Mouse (Mus musculus): ENCODE data around the gene Robo1. TPM values are rescaled to one million over a fixed set of nuclear protein-coding genes. Genes with fewer than 3 reads are reported as not detected.

Robo1 gene
- polyA plus RNA-seq, 1 experiment, result 1.3 TPM

- no peak for DNase-seq (ENCODE audit: low read depth)
Observed at GRCm38 (mm10) chr16:73002685-73003084, 694.6 kb downstream of the Robo1 start.

GRCm38 (mm10) chr16:73004601-73005000, 696.5 kb downstream of the Robo1 start:
- no peak for DNase-seq (ENCODE audit: low read depth)

GRCm38 (mm10) chr16:73005831-73006230, 697.7 kb downstream of the Robo1 start:
- no peak for DNase-seq (ENCODE audit: low read depth)

- no peak for DNase-seq (ENCODE audit: low read depth)
Observed at GRCm38 (mm10) chr16:73007434-73007833, 699.3 kb downstream of the Robo1 start.

GRCm38 (mm10) chr16:73011313-73011712, 703.2 kb downstream of the Robo1 start:
- DNase-seq (ENCODE audit: low read depth), result no peak

- DNase-seq (ENCODE audit: low read depth), result no peak
Observed at GRCm38 (mm10) chr16:73012926-73013325, 704.8 kb downstream of the Robo1 start.

- DNase-seq (ENCODE audit: low read depth), result no peak
Observed at GRCm38 (mm10) chr16:73014544-73014943, 706.4 kb downstream of the Robo1 start.

GRCm38 (mm10) chr16:73015976-73016375, 707.9 kb downstream of the Robo1 start:
- no peak for DNase-seq (ENCODE audit: low read depth)

DNA sequence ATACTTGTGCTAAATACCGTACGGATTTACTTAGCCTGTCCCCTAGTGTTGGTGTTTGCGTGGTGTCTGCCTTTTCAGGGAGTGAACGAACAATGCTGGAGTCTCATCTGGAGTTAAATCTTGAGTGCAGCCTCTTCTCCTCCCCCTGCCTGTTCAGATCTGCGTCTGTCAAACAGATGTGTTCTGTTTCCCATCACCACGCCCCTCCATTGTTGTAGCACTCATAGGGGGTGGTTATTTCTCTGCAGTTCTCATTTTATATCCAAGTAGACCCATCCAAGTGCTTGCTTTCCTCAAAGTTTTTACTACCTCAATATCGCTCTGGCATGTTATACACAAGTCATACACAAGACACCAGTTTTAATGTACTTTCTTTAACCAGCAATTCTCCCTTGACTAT, 708.7 kb downstream of the Robo1 start:
- no peak for DNase-seq (ENCODE audit: low read depth)

GRCm38 (mm10) chr16:73024326-73024725, 716.2 kb downstream of the Robo1 start:
- DNase-seq (ENCODE audit: low read depth), result no peak

DNA sequence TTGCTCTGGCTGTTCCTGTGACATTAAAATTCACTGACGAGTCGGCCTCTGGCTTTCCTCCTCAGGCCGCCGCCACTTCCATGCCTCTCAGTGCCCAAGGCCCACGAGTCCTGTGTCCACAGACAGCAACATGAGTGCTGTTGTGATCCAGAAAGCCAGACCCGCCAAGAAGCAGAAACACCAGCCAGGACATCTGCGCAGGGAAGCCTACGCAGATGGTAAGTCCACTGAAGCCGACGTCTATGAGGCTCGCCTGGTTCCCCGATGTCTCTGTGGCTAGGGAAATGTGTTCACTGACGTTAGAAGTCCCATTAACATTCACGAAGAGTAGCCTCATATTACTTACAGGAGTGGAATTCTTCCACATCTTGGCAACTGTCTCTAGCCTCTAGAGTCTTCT, 719.6 kb downstream of the Robo1 start:
- DNase-seq (ENCODE audit: low read depth), result no peak

DNA sequence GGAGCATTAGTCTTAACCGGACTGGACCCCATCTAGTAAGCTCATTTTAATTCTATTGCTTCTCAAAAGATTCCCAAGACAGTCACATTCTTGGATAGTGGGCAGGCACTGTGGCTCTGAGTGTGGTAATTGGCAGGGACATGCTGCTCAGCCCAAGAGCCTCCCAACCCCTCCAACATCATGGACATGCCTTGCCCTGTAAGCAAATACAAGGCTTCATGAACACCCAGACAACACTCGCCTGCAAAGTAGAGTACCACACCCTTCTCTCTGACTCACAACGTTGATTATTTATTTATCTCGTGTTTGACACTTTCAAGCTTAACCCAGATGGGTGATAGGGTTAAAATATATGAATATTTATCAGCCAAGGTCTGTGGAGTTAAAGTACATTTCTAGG, 722.9 kb downstream of the Robo1 start:
- DNase-seq (ENCODE audit: low read depth), result no peak

DNA sequence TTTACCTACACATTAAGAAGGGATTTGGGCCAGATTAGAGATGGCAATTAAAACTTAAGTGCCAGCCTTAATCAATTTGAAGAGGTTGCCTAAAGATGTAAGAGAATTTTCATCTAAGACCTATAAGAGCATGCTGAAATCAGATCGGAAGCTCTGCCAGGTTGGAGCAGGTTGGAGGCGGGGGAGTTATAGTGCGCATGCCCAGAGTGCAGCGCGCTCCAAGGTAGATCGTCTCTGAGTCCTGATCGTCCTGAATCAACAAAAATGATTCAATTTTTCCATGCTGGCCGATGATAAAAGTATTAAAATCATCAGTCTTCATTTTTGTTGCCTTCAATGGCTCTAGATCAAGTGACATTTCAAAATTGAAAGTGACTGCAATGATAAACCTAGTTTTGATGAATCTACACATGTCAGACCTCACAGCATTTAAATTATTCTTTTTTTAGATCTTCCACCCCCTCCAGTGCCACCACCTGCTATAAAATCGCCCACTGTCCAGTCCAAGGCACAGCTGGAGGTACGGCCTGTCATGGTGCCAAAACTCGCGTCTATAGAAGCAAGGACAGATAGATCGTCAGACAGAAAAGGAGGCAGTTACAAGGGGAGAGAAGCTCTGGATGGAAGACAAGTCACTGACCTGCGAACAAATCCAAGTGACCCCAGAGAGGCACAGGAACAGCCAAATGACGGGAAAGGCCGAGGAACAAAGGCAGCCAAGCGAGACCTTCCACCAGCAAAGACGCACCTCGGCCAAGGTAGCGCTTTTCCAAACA, 727.3 kb downstream of the Robo1 start:
- no peak for DNase-seq (ENCODE audit: low read depth)

- DNase-seq (ENCODE audit: low read depth), result no peak
Observed at GRCm38 (mm10) chr16:73038552-73038951, 730.4 kb downstream of the Robo1 start.

- no peak for DNase-seq (ENCODE audit: low read depth)
Observed at GRCm38 (mm10) chr16:73062461-73062860, 754.4 kb downstream of the Robo1 start.

- no peak for DNase-seq (ENCODE audit: low read depth)
Observed at GRCm38 (mm10) chr16:73067782-73068181, 759.7 kb downstream of the Robo1 start.

DNA sequence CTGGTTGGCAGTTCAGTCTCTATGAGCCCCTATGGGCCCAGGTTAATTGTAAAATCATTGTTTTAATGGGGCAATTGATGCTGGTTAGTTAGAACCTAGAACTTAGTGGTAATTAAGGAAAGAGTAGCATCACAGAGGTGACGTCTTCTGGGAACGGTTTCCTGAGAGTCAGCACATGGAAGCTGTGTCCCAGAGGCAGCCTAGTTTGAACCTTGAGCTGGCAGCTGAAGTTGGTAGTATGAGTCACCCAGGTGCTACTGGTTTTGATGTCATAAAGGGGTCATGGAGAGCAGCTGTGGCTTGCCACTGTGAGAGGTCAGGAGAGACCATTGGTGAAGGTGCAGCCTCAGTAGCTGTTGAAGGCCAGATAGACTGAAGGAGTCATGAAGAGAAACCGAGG, 763.9 kb downstream of the Robo1 start:
- no peak for DNase-seq (ENCODE audit: low read depth)

GRCm38 (mm10) chr16:73072883-73073282, 764.8 kb downstream of the Robo1 start:
- no peak for DNase-seq (ENCODE audit: low read depth)

DNA sequence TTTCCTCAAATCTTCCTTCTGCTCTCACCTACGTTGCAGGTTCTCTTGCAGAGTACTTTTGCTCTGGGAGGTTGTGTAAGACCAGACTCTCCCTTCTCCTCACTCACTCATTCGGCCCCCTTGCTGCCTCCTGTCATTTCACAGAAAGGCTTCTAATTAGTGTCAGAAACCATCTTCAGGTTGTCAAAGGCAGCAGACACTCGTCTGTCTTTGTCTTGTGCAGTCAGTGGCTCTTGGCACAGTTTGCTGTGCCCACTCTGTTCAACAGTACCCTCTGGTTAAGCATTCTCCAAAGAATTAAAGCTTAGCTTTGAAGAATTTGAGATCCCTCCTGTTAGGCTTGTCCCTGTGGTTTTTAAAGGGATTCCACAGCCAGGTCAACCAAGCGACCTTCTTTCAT, 774.3 kb downstream of the Robo1 start:
- no peak for DNase-seq (ENCODE audit: low read depth)

DNA sequence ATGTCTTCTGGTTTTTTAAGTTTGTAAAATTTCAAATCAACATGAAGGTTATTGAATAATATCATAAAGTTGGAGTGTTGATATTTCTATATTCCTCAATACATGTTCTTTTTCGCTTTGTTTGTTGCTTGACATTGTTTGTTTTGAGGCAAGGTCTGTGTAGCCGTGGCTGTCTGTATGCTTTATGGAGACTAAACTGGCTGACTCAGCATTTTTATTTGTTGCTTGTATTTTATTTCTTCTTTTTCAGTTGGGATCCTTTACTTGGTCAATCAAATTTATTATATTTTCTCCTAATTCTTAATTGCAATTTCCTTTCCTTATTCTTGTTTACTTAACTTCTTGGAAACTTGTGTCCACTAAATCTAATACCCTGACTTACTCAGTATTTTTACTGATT, 775.0 kb downstream of the Robo1 start:
- no peak for DNase-seq (ENCODE audit: low read depth)
